Mouse (Mus musculus): ENCODE data around the gene Ip6k2.

Gene Ip6k2

DNA sequence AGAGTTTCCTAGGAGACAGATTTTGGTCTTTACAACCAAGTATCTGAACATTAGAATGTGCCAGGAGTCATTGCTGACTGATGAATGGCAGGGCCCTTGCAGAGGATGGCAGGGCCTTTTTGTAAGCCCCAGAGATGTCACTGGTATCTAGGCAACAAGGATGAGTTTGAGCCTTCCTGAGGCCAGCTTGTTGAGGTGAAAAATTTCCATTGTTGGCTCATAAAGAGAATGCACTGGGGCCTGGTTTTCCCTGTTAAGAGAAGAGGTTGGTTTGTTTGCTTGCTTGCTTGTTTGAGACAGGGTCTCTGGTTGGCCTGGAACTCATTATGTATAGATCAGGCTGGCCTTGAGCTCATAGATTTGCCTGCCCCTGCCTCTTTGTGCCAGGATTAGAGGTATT lies 1.8 kb downstream of the Ip6k2 start:
- DNase-seq = no peak

DNA sequence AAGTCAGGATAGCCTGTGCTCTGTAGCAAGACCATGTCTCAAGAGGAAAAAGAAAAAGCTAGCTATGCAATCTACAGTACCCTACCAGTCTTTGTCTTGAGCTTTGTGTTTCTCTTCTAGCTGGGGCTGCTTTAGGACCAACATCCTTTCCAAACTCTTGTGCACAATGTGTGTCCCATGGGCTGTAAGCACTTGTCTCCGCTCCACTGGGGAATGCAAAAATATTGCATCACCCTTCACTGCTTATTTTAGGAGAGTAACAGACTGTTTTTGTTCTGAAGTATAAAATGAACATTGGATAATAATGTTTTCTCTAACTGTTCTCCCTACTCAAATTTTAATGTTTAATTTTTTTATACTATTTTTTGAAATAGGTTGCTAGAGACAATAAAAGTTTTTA lies 2.9 kb downstream of the Ip6k2 start:
- no peak for DNase-seq

DNA sequence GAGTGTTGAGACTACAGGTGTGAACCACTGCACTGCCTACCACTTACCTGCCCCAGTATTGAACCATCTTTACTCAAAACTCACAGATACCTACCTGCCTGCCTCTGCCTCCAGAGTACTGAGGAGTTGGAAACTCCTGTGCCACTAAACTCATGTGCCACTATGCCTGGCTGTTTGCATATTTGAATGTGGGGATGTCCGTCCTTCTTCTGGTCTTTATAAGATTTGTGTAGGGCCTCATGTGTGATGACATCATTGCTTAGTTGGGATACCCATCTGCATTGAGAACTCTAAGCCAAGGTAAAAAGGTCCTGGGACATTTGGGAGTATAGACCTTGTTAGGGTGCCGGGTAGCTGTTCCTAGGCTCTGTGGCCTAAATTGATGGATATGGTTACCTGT lies 3.5 kb downstream of the Ip6k2 start:
- DNase-seq = no peak

DNA sequence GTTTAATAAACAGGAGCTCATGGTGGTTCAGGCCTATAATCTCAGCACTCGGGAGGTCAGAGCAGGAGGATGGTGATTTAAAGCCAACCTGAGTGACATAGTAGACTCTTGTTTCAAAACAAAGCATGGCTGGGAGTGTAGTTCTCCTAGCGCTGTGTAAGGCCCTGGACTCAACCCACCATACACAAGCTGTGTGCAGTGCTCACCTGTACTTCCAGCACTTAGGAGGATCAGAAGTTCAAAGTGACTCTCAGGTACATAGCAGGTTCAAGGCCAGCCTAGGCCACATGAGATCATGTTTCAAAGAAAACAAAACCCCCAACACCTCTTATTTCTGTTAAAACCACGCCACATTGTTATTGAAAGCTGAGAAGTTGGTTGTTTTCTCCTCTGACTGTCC lies 5.1 kb downstream of the Ip6k2 start:
- DNase-seq = no peak

DNA sequence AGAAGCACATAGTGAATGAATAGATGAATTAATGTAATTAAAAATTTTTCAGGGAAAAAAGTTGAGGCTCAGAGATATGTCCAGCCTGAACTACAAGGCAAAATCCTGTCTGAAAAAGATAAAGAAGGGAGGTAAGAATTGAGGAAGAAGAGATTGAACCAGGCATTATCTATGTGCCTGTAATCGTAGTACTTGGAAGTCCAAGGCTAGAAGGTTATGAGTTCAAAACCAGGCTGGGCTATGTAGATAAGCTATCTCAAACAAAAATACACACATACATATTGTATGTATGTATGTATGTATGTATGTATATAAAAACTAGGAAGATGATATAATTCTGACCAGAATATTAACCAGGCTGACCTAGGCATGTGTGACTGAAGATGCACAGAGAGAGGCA lies 8.7 kb downstream of the Ip6k2 start:
- no peak for DNase-seq

DNA sequence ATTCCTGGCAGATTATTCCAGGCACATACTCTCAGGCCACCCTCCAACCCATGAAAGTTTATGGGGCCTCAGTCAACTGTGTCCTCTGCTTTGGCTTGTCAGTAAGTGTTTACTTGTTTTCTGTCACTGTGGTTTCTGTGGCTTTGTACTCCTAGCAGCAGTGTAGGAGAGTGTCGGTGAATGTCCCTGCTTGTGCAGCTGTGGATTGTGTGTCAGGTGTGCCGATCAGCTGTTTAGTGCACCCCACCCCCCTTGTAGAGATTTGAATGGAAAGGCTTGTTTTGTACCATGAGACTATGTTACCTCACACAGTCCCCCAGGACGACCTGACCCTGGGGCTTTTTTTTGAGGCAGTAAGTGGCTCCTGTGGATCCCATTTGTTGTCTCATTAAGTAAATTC lies 9.1 kb downstream of the Ip6k2 start:
- DNase-seq = no peak

DNA sequence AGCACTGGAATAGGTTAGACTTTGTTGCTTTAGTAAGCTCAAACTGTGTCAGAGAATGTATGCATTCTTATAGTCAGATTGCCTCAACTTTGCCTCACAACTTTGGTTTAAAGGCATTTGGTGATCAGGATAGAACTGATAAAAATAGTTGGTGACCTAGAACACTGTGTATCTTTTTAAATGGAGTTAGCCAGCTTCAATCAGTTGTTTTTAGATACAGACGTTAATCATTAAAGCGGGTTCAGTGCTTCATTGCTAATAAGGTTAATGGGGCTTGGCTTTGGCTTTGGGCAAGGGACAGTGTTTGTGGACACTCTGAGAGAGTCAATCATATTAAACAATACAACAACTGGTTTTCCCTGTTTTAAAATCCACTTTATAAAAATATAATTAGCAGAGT lies 11.7 kb downstream of the Ip6k2 start:
- DNase-seq = no peak

DNA sequence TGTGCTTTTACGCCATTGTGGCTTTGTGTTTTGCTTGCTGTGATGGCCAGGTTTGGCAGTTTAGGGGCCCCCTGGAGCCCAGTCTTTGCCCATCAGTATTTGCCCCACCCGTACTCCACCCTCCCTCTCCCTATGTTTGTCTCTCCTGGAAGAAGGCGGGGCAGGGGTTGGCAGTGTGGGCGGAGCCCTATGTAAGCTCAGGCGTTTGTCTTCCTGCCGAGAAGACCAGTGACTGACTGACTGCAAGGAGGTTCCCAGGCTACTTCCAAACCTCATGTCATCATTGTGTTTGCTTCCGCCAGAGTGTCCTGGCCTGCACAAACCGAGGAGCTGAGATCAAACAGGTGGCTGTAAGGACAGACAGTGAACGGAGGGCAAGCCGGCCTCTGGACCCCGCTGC lies 12.2 kb downstream of the Ip6k2 start:
- peak; percentile 62 to 76 for DNase-seq

DNA sequence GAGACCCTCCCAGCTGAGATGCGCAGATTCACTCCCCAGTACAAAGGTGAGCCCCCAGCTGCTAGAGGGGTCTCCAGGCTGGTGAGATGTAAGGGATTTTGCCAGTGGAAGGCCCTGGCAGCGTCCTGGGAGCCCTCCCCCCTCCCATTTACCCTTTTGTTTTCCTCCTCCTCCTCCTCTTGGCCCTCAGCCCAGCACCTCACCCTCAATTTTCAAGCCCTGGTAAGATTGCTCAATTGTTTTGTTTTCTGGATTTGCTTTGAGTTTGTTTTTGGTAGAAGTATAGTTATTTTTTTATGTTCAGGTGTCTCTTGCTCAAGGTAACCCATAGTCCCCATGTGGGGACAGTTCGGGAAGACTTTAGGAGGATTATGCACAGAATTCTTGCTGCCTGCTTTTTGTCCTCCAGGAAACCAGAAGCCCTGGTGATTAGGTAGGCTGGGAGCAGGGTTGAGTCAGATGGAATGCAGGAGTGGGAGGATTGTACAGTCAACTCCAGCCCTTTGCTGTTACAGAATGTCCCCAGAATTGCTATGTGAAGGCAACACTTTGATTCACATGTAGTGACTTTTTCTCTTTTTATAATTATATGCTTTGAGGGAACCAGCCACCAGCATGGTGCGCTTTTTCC lies 12.9 kb downstream of the Ip6k2 start:
- DNase-seq = peak in 1 of 2 experiments; percentile 33

DNA sequence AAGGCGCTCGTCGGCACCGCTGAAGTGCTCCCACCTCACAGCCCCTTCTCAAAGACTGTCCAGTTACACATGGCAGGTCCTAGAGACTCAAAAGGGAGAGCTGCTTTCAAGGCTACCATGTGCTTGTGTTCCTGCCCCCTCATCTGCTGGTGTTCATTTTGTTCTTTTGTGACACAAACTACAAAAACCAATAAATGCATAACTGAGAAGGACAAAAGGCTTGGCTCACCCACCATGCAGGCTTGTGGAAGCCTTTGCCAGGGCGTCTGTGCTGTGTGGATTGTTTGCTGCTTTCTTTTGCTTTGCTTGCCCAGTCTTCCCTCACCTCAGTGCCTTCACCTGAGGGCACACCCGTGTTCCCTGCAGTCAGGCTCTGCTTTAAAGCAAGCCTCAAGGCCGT lies 13.9 kb downstream of the Ip6k2 start:
- DNase-seq = no peak

DNA sequence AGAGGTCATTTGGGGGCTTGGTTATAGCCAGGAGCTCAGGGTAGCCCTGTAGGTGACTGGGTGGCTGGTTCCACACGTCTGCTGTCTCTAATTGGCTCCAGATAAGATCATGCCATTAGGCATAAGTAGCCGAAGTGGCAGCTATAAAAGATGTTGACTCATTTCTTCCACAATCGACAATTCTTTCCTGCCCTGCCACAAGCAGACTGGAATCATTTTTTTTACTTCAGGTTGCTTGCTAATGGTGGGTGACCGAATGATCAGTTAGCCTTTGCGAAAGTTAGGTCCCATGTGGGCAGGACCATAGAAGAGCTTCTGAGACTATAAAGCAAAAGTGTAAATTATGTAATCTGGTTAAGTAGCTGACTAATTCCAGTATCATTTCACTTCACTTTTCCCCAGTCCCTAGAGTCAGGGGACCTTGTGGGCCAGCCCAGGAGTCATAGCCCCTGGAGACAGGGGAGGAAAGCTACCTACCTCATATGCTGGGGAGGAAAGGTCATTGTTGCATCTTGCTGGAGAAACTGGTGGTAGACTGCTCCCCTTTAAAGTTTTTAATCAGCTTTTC lies 15.0 kb downstream of the Ip6k2 start:
- DNase-seq = no peak

DNA sequence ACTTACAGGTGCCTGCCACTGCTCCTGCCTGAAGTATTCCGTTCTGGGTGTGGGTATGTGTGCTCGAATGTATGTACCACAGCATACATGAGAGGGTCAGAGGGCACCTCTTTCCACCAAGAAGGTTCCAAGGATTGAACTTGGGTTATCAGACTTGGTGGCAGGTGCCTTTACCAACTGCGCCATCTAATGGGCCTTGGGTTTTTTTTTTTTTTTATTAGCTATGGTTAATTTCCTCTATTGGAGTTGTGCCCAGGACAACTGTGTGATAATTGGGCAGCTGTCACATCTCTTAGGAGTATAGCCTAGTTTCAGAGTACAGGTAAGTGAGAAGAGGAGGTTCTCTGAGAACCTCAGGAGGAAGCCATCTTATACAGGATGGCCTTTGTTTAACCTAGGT lies 16.0 kb downstream of the Ip6k2 start:
- DNase-seq = no peak

DNA sequence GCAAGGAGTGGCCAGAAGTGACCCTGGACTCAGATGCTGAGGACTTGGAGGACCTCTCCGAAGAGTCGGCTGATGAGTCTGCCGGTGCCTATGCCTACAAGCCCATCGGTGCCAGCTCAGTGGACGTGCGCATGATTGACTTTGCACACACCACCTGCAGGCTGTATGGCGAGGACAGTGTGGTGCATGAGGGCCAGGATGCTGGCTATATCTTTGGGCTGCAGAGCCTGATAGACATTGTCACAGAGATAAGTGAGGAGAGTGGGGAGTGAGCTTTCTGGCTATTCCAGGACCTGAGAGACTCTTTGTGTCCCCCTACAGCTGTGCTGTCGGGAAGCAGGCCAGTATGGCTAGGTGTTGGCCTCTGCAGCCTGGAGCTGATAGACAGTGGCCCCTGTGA lies 22.2 kb downstream of the Ip6k2 start:
- no peak for DNase-seq

DNA sequence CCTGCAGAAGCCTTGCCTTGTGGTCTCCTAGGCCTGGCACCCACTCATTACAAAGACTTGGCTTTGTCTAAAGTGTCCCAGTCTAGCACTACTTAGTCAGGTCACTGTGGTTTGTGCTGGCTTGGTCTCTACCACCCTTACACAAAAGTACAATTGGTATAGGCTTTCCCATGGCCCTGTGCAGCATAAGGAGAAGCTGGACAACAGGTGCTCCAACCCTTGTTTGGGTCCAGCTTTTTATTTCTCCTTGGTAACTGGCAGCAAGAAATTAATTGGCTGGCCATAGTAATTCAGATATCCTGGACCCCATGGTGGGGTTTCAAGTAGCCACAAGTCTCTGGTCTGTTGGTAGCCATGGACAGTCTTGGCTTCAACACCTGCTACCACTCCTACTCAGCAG lies 22.8 kb downstream of the Ip6k2 start:
- DNase-seq = no peak

DNA sequence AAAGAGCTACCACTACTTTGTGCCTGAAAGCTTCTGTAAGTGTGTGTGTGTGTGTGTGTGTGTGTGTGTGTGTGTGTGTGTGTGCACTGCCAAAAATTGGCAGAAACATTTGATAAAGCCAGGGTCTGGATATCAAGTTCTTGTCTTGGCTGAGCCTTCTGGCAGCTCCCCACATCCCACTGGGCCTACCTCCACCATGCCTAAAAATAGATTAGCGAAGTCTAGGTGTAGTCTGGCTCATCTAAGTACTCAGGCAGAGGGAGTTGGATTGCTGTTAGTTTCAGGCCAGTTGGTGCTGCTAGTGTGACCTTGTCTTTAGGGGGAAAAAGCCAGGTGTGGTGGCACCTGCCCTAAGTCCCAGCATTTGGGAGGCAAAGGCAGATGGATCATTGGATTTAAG lies 23.2 kb downstream of the Ip6k2 start:
- DNase-seq = no peak

DNA sequence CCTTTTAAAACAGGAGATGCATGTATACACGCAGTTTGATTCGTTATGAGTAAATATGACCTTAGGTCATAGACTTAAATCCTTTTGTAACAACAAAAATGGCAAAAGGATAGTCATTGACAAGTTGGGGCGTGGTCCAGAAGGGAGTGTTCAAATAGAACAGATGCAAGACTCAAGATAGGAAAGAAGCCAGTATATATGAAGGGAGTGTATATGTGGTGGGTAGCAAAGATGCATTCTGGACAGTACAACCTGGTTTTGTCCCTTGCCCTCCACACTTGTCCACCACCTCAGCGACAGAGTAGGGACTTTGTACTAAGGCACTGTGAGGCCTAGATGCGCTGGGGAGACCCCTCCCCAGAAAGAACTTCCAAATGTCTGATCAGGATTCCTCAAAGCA lies 24.1 kb downstream of the Ip6k2 start:
- DNase-seq = no peak

DNA sequence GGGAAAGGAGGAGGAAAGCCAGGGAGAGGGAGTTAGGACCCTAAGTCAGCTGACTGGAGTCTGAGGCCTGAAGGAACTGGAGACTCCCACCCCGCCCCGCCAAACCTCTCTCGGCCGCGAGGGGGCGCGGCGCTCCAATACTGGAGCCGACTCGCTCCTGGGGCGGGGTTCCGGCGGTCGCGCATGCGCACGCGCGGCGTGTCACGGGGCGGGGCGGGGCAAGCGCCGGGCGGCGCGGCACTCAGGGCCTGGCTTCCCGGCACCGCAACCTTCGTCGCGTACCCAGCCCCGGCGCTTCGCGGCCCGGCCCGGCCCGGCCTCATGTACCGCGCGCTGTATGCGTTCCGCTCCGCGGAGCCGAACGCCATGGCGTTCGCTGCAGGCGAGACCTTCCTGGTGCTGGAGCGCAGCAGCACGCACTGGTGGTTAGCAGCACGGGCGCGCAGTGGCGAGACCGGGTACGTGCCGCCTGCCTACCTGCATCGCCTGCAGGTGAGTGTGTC lies 24.6 kb downstream of the Ip6k2 start, which contains the start of gene Nckipsd:
TSS of gene Nckipsd (plus strand) at position 206 of the 503 bp plus-strand sequence.
- peak; percentile 98 for DNase-seq

DNA sequence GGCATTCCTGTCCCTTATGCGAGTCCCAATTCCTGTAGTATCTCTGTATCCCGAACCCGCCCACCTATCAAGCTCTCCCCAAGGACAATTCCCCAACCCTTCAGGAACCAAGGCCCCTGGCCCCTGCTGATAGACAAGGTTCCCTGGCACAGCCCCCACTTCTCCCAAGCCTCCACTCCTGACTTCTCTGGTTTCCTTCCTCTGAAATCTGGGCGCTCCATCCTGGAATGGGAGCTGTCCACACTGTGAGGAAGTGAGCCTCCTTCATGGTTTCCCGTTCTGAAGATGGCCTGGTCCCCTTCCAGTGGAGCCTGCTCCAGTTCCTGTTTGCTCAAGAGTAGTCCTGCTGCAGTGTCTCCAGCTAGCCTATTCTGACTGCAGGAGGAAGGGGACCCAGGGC lies 25.6 kb downstream of the Ip6k2 start:
- DNase-seq = peak; percentile 28 to 50

DNA sequence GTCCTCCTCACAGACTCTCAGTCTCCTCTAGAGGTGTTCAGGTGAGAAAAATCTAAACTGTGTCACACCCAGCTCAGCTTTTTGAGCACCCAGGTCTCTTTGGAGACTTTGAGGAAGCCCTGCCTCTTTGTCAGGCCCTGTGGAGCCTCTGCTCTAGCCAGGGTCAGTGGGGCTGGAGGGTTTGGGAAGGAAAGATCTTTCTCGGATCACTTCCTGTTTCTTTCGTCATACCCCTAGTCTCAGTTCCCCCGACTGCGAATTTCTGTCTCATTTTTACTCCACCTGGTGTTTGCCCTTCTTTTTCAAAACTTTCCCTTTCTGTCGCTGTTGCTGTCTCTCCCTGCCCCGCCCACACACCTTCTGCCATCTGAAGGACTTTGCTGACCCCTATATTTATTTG lies 26.1 kb downstream of the Ip6k2 start:
- no peak for DNase-seq

DNA sequence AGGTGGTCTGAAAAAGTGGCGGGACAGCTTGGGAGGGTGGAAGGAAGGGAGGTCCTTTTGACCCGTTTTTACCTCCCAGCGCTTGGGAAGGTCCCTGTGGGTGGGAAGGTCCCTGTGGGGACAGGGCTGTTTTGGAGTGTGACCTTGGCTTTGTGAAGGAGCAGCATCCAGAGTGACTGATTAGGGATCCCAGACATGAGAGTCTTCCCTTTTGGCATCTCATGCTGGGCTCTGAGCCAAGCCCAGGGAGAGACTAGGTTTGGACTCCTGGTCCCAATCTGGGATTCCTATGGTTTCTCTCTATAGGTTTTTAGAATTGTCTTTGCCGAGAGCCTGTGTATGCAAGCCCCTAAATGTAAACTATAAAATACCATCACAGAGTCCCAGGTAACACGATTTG lies 26.9 kb downstream of the Ip6k2 start:
- DNase-seq = no peak

DNA sequence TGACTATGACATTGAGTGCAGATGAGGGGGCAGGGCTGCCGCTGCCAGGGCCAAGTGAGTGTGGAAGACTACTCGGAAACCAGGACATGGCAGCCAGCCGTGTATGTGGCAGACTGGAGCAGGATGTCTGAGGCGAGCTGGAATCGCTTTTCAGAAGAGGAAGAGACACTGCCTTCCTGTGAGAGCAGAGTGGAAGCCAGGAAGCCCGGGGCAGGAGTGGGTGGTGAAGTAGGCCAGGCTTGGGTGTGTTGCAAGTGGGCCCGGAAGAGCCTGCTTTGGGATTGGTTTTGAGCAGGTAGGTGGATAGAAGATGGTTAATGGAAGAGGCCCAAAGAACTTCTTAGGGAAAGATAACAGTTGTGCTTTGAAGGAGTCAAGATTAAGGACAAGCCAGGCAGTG lies 32.0 kb downstream of the Ip6k2 start:
- no peak for DNase-seq

DNA sequence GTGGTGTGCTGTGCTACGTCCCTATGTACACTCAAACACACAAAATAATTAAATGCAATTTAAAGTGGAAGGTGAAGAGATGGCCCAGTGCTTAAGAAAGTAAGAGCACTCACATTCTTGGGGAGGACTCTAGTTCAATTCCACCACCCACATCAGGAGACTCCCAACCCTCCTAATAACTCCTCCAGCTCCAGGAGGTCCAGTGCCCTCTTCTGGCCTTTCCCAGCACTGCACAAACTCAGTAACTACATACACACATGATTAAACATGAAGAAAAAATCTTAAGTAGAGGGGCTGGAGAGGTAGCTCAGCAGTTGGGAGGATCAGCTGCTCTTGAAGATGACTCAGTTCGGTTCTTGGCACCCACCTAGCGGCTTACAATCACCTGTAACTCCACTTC lies 35.9 kb downstream of the Ip6k2 start:
- DNase-seq = peak; percentile 83

DNA sequence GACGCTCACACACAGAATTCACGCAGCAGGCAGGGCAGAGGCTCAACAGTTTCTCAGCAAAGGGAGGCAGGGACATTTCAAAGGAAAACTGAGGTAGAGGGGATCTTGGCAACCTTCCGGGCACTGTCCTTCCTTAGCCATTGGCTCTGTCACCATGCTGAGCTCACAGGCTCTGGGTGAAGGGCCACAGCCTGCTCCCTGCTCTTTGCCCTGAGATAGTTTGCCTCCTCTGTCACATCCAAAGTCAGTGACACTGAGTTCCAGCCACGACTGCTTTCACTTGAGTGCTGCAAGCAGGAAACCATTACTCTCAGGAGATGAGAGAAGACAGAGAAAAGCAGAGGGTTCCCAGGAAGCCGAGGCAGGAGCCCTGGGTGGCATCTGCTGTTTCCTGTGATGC lies 36.5 kb downstream of the Ip6k2 start:
- no peak for DNase-seq

DNA sequence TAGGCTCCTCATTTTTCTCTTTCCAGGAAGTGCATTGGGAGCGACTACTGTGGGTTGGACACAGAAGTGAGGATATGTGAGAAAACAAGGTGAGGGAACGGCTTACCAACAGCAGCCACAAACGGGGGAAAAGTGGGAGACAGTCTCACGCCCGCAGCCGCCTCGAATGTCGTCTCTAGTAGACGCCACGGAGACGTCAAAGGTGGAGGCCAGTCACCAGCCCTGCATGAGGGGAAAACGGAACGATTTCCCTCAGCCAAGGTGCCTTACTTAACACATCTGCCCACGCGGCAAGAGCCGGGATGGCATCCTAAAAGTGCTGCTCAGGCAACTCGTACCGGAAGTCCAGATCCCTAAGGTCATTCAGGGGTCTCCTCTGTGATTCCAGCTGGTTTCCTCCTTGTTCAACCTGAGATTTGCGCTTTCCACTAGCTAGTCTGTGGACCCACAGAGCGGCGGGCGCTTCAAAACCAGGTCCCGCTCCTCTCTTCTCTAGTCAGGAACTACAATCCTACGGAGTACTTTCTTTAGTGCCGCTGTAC lies 40.6 kb downstream of the Ip6k2 start:
- DNase-seq = no peak
